Mouse (Mus musculus): Measurements from ENCODE around the gene Pmpcb.

DNA sequence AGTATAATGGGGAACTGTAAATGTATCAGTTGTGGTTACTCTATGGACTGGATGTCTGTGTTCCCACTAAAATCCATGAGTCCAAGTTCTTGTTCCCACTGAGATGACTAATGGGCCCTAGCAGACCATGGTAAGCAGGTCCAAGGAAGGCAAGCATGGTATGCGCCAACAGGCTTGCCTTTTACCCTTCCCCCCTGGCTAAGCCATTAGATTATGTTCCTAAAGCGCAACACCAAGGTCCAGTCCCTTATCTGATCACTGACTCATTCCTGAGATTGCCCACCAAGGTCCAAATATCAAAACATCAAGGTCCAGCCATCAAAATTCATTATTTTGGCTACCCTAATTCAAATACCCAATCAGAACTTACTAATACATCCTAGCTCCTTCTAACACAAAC is 17.7 kb upstream of the Pmpcb start:
- no peak for TF ChIP-seq CTCF (conservative IDR thresholded peaks at IDR 0.05; ENCODE audit: insufficient read depth, insufficient read length, low read depth, low read length)
- TF ChIP-seq POLR2A (IDR thresholded peaks at IDR 0.05; ENCODE audit: low read depth, low read length) = no peak
